Mouse (Mus musculus) liver, embryonic 15.5 days (tissue): ENCODE data around the gene Olfr214. TPM values are rescaled to one million over a fixed set of nuclear protein-coding genes. Genes with fewer than 3 reads are reported as not detected.

Experiments
- polyA plus RNA-seq: library from polyadenylated mRNA; unstranded; fragments of >200 nt; fragmentation: Nextera tagmentation; extraction: Ambion mirVana; gene quantifications from 2 replicates; pipeline ENCODE4 v1.2.1, GENCODE M21; 2015

The Olfr214 gene
- polyA plus RNA-seq, 1 experiment from 2014 or later: not detected

Other genes with a start within 250 kb of the Olfr214 start
- 95.4 and 97.7 TPM in 2 replicates for gene March8, start 216.2 kb upstream of the Olfr214 start, polyA plus RNA-seq
- 4.8 and 6.1 TPM in 2 replicates for gene Alox5, start 93.1 kb upstream of the Olfr214 start, polyA plus RNA-seq
- not detected in 2 replicates for gene Olfr211, start 65.1 kb upstream of the Olfr214 start, polyA plus RNA-seq
- gene Olfr212, start 47.7 kb upstream of the Olfr214 start, polyA plus RNA-seq: not detected in 2 replicates
- gene Olfr213, start 15.8 kb upstream of the Olfr214 start, polyA plus RNA-seq: not detected in 2 replicates
- 0.21 and 0.26 TPM in 2 replicates for gene Gm5580, start 3.1 kb upstream of the Olfr214 start, polyA plus RNA-seq
- not detected in 2 replicates for gene Olfr215, start 30.0 kb downstream of the Olfr214 start, polyA plus RNA-seq
- 22.0 and 22.7 TPM in 2 replicates for gene Zfp422, start 74.8 kb downstream of the Olfr214 start, polyA plus RNA-seq
- gene Depp1, start 96.4 kb downstream of the Olfr214 start, polyA plus RNA-seq: 26.7 and 36.6 TPM in 2 replicates
- gene Rassf4, start 119.7 kb downstream of the Olfr214 start, polyA plus RNA-seq: 7.7 and 8.2 TPM in 2 replicates
- 0.01 and 0.05 TPM in 2 replicates for gene Tmem72, start 162.7 kb downstream of the Olfr214 start, polyA plus RNA-seq